In genomic region chr1:135944526-135945259, GRCm38 (mm10) we compare ENCODE assay signal across 9 mouse cellular contexts. TPM values are rescaled to one million over a fixed set of nuclear protein-coding genes. Genes with fewer than 3 reads are reported as not detected.
DNase-seq lines count a peak whose midpoint lies in the region; ATAC-seq and TF ChIP-seq lines count a peak whose summit lies in the region.
"Had no signal": no experiment of that assay in that cellular context is flagged by ENCODE, and none has a peak within 500 bp of the region (broad histone marks: within the 10 kb centered on the region; RNA-seq: fewer than 3 reads in every experiment).

No protein-coding gene starts in this region.

- no peaks in the 10 kb centered on the region for H3K4me1 ChIP-seq in forebrain, postnatal 0 days (ENCODE audit: insufficient read depth)
- no peaks in the 10 kb centered on the region for H3K4me1 ChIP-seq in lung, embryonic 16.5 days (replicated peaks; ENCODE audit: control insufficient read depth, insufficient read depth, low read length)

- H3K27ac ChIP-seq in forebrain, postnatal 0 days (ENCODE audit: low read depth, low read length) = no peak overlapping the region
- no peak overlapping the region for H3K27ac ChIP-seq in lung, embryonic 16.5 days (ENCODE audit: low read length)

- DNase-seq in Muller cell, postnatal 12 days (ENCODE audit: inconsistent ontology term) = peak; percentile 72
- DNase-seq in cerebellum, adult 18-20 months = peak; percentile 83 to 87
- peak; percentile 92 for DNase-seq in forebrain, postnatal 0 days
- DNase-seq in heart, postnatal 36 days = peak; percentile 66 to 68
- peak; percentile 77 to 87 for DNase-seq in layer of hippocampus, adult 8-10 months (ENCODE audit: low spot score in 2 of 2)
- peak; percentile 96 for DNase-seq in retina, embryonic 14.5 days (ENCODE audit: low spot score)
- peak; percentile 81 for DNase-seq in thymus, postnatal 4 days

- no peak overlapping the region for H3K9ac ChIP-seq in forebrain, postnatal 0 days
- no peak overlapping the region for H3K9ac ChIP-seq in lung, embryonic 16.5 days (ENCODE audit: low read length)

- no peak overlapping the region for H3K4me3 ChIP-seq in forebrain, postnatal 0 days (ENCODE audit: low read depth, low read length)
- no peak overlapping the region for H3K4me3 ChIP-seq in lung, embryonic 16.5 days (ENCODE audit: low read length)
- H3K4me3 ChIP-seq: megakaryocyte, embryonic 14.5 days had no signal

- peak; percentile 90 for ATAC-seq in forebrain, postnatal 0 days
- peak; percentile 56; the same call in 1 of the 2 replicates for ATAC-seq in lung, embryonic 16.5 days (ENCODE audit: low read depth)

- no peaks in the 10 kb centered on the region for H3K27me3 ChIP-seq in forebrain, postnatal 0 days (ENCODE audit: insufficient read depth, low read length)
- peaks cover 3% of the 10 kb centered on the region; the same call in 1 of the 2 replicates for H3K27me3 ChIP-seq in lung, embryonic 16.5 days (ENCODE audit: control insufficient read depth, insufficient read depth, low read depth, low read length)

- H3K36me3 ChIP-seq in forebrain, postnatal 0 days (ENCODE audit: insufficient read depth) = no peaks in the 10 kb centered on the region
- no peaks in the 10 kb centered on the region for H3K36me3 ChIP-seq in lung, embryonic 16.5 days (ENCODE audit: control insufficient read depth, insufficient read depth, low read length)

- TF ChIP-seq CTCF in forebrain, postnatal 0 days (IDR thresholded peaks at IDR 0.05; ENCODE audit: low read depth) = peak; percentile 93

- WGBS in forebrain, postnatal 0 days = 45% methylated on average over 12 of the region's 12 CpGs
- WGBS in lung, embryonic 16.5 days = 44% methylated on average over 12 of the region's 12 CpGs

- intact Hi-C loops in heart, postnatal 36 days (cut with DNase I) = loop anchor here (1.0 to 10.0 kb wide), 4 partner anchors 62 to 230 kb away; no protein-coding TSS in a partner anchor

- 0 out of 2 replicates have a peak overlapping the region, but pooled peaks have one; percentile 26 for H3K4me2 ChIP-seq in forebrain, postnatal 0 days (ENCODE audit: low read depth)
- H3K4me2 ChIP-seq in lung, embryonic 16.5 days (ENCODE audit: low read depth, low read length) = no peak overlapping the region

- no peaks in the 10 kb centered on the region for H3K9me3 ChIP-seq in forebrain, postnatal 0 days (ENCODE audit: low read length)
- H3K9me3 ChIP-seq in lung, embryonic 16.5 days (ENCODE audit: control insufficient read depth, low read length) = no peaks in the 10 kb centered on the region
- H3K9me3 ChIP-seq: megakaryocyte, embryonic 14.5 days had no signal

RNA-seq across cellular contexts. Expression of gene Pkp1, which starts 25.7 kb away (rescaled TPM):
- 0.10 TPM in 1 of 2 replicates, not detected in the other for total RNA-seq in forebrain, postnatal 0 days (2014; rRNA removed)
- 0.04 and 0.06 TPM in 2 replicates for polyA plus RNA-seq in forebrain, postnatal 0 days (2015; fragmentation: Nextera tagmentation; extraction: Ambion mirVana)
- total RNA-seq in heart, postnatal 36 days (2021) = not detected
- total RNA-seq in layer of hippocampus, adult 8-10 months (2022) = not detected
- polyA plus RNA-seq in lung, embryonic 16.5 days (2015; fragmentation: Nextera tagmentation; extraction: Ambion mirVana) = 0.57 and 1.0 TPM in 2 replicates
